Mouse (Mus musculus) ES-CJ7 (cell line): ENCODE data around the gene Ppp1r9a.
A peak's percentile ranks its signal among the peaks of the same experiment; 100 is the strongest.

ENCODE experiments used
- DNase-seq: peaks from one replicate; pipeline ENCODE4 v3.0.0; 2011; ENCODE audit warnings: low read depth, low spot score

The Ppp1r9a gene

DNA sequence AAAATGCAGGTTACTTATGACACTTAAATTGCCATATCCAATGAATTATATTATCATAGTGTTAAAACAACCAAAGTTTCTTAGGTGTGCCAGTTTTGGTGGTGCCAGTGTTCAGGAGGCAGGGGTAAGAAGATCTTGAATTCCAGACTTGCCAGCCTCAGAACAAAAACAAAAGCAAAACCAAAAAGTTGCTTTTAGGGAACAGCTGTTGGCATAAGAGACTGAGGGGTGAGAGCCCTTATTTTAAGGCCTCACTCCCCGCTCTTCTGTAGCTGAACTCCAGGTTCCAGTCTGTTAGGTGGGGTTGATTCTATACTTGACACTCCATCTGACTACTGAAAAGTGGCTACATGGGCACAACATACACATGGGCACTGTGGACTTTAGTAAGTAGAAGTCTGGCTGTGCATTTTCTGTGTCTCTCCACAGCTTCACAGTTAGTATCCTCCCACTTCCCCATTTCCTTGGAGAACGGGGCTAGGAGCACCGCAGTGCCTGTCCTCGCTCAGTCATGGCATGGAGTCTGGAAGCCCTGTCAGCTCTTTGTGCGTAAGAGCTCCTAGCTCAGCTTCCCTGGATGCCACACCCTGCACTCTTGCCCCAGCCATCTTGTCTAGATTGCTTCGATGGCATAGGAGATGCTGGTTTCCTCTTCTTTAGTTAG is 103.7 kb downstream of the Ppp1r9a start:
- DNase-seq, result no peak

GRCm38 (mm10) chr6:5008166-5008565 is 105.4 kb downstream of the Ppp1r9a start:
- DNase-seq, result no peak

DNA sequence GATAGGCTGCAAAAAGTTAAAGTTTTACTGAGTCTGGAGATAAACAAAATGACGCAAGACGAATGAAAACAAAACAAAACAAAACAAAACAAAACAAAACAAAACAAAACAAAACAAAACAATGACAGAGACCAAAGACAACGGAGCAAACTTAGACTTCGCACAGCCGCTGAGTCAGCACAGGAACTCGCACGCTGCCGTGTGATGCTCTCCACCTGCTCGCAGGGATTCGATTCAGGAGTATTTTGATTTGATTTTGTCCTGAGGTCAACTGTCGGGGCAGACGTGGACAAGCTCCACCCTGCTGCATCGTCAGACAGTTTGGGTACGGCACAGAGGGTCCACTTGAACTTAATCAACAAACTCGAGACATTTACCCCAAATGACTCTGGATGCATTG is 105.9 kb downstream of the Ppp1r9a start:
- DNase-seq, result no peak

DNA sequence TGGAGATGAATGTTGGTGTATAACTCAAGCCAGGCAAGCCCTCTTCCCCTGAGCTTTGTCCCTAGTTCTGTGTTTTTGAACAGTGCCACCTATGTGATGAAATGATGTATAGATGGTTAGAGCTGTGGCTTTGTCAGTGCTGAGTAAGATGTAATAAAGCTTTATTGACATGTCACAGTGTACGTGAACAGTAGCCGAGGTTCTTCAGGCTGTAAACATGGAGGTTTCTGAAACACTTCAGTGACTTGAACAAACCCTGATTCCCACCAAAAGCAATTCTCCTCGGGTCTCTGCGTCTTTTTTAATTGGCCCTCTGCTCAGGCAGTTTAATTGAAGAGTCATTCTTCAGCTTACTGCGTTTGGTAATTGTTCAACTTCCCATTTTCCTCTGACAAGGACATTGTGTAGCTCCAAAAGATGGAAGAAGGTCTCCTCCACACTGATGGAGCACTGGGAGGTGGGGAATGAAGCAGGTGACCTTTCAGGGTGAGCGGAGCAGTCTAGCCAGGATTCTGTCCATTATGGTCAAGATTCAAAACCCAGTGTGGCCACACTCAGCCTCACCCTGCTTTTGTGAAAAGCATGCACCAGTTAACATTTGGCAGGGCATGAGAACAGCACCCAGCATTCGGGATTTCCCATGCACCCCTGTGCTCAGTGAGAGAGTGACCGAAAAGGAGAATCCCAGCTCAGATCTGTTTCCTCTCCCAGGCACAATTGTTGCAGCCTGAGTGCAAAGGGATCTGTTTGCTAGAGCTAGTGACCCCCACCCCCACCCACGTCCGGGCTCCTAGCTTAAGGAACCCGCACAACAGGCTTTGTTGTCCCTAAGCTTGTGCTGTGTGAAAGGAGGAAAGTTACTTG is 108.1 kb downstream of the Ppp1r9a start:
- peak; percentile 41 for DNase-seq

- no peak for DNase-seq
These were observed 110.1 kb downstream of the Ppp1r9a start for GRCm38 (mm10) chr6:5012794-5013193.

- no peak for DNase-seq
These were observed 111.8 kb downstream of the Ppp1r9a start for GRCm38 (mm10) chr6:5014567-5014966.

DNA sequence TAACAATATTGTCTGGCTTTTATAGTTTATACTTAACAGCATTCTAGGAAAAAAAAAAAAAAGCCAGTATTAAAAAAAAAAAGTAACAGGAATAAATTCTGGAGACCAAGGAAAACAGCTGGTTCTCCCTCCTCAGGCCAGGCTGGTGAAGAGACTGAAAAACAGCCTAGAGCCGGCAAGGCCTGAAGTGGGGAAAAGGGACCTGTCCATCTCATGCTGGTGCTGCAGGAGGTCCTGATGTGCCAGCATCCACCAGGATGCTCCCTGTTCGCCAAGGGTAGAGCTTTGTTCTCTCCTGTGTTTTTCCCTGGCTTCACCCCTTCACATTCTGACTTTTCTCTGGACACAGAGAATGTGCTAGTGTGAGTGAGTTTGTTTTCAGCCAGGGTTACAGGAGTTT is 112.5 kb downstream of the Ppp1r9a start:
- no peak for DNase-seq

- DNase-seq, result no peak
These were observed 115.3 kb downstream of the Ppp1r9a start for GRCm38 (mm10) chr6:5017945-5018511.

DNA sequence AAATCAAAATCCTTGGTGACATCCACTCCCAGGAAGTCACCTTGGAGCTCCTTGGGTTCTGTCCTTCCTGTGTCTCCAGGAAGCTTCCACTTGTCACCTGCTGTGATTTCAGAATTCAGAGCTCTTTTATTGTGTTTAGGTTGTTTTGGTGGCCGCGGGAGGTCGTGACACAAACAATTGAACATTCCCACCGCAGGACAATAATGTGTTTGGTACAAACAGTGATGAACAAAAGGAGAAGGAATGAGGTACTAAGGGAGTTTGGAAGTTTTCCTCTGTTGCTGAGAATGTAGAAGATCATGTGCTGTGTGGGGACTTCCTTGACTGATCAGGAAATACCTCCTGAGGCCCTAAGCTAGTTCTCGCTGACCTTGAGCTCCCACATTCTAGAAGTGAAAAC is 116.5 kb downstream of the Ppp1r9a start:
- peak; percentile 98 for DNase-seq

GRCm38 (mm10) chr6:5019969-5020368 is 117.3 kb downstream of the Ppp1r9a start:
- peak; percentile 92 for DNase-seq

- DNase-seq, result no peak
These were observed 117.8 kb downstream of the Ppp1r9a start for GRCm38 (mm10) chr6:5020510-5020909.

- no peak for DNase-seq
These were observed 120.0 kb downstream of the Ppp1r9a start for GRCm38 (mm10) chr6:5022677-5023076.

GRCm38 (mm10) chr6:5024893-5025292 is 122.2 kb downstream of the Ppp1r9a start:
- no peak for DNase-seq

DNA sequence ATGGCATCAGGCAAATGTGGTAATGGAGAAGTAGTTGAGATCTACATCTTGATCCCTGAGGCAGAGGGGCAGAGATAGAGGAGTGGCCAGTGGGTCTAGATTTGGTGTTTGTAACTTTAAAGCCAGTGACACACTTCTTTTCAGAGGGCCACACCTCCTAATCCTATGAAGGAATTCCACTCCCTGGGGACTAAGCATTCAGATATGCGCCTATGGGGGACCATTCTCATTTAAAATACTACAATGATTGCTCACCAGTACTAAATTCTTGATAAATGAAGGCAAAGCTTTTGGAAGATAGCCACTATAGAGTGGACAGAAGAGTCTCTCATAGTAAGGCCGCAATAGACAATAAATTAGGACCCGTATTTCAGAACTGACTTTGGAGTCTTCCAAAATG is 124.1 kb downstream of the Ppp1r9a start:
- peak; percentile 70 for DNase-seq

DNA sequence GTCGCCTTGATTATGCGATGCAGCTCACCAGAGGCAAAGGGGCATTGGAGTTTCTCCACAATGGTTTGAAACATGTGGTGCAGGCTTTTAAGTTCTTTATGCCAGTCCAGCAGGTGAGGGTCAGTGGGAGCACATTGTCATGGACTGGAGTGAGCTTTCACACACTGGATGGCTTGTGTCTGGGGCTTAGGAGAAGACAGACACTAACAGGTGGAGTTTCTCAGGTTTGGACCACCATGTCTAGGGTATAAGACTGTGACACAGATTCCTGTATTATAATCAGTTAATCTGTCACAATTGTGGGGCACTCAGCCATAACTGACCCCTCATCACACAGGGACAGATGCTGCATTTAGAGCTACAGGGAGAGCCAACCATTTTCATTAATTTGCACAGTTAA is 124.5 kb downstream of the Ppp1r9a start:
- DNase-seq, result no peak

- DNase-seq, result no peak
These were observed 125.1 kb downstream of the Ppp1r9a start for GRCm38 (mm10) chr6:5027801-5028200.

GRCm38 (mm10) chr6:5029205-5029927 is 126.6 kb downstream of the Ppp1r9a start:
- DNase-seq, result no peak

GRCm38 (mm10) chr6:5029956-5030355 is 127.2 kb downstream of the Ppp1r9a start:
- no peak for DNase-seq

DNA sequence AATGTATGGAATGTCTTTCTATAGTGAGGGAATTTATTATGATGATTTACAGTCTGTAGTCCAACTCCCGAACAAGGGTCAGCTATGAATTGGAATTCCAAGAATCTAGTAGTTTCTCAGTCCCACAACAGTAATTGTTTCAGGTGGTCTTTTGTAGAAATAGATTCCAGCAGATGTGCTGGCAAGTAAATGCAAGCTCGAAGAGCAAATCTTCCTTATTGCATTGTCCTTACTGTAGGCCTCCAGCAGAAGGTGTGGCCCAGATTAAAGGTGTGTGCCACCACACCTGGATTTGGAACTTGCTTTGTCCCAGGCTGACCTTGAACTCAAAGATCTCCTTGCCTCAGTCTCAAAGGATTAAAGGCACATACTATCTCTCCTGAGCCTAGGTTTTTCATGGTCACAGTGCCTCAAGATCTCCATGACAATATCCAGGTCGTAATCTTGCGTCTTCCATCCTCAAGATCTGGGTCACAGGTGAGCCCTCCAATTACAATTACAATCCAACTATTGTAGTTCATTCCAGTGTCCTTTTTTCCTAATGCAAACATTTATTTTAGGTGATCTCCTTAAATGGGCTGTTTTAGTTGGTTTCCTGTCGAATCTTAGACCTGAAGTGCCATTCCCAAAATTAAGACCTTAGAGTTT is 130.4 kb downstream of the Ppp1r9a start:
- peak; percentile 94 for DNase-seq

- DNase-seq, result no peak
These were observed 134.5 kb downstream of the Ppp1r9a start for GRCm38 (mm10) chr6:5037225-5037624.

- no peak for DNase-seq
These were observed 135.5 kb downstream of the Ppp1r9a start for GRCm38 (mm10) chr6:5038140-5038749.
